Mouse (Mus musculus) G1E-ER4 (cell line): ENCODE data around the gene Trim27. TPM values are rescaled to one million over a fixed set of nuclear protein-coding genes. Genes with fewer than 3 reads are reported as not detected.

Source experiments
- GATA1 ChIP-seq: IDR thresholded peaks from one replicate; pipeline ENCODE4 v1.8.0; 2012; ENCODE audit warnings: low read length, inconsistent platforms
- polyA plus RNA-seq: library from polyadenylated mRNA; stranded (reverse); fragments of >175 nt; gene quantifications from 2 replicates; pipeline ENCODE4 v1.2.3, GENCODE M21; 2012

The Trim27 gene
- polyA plus RNA-seq, 1 experiment, result 180 TPM

- no peak for TF ChIP-seq GATA1
Measured at GRCm38 (mm10) chr13:21169657-21170430, 9.4 kb upstream of the Trim27 start.

- no peak for TF ChIP-seq GATA1
Measured at GRCm38 (mm10) chr13:21170431-21171155, 8.7 kb upstream of the Trim27 start.

- no peak for TF ChIP-seq GATA1
Measured at GRCm38 (mm10) chr13:21171156-21171530, 8.1 kb upstream of the Trim27 start.

- TF ChIP-seq GATA1, result no peak
Measured at GRCm38 (mm10) chr13:21171600-21172150, 7.6 kb upstream of the Trim27 start.

- TF ChIP-seq GATA1, result no peak
Measured at GRCm38 (mm10) chr13:21172241-21173027, 6.8 kb upstream of the Trim27 start.

- TF ChIP-seq GATA1, result no peak
Measured at GRCm38 (mm10) chr13:21173072-21173471, 6.2 kb upstream of the Trim27 start.

DNA sequence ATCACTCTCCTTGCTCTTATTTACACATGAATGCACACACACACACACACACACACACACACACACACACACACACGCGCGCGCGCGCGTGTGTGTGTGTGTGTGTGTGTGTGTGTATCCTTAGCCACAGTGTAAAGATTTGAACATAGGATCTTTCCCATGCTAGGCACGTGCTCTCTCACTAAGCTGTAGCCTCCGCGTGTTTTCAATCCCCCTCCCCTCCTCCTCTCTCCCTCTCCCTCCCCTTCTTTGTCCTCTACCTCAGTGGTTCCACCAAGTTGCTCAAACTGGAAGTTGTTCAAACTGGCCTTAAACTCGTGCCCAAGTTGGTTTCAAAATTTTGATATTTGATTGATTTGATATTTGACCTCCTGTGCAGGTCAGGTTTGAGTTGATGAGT, 2.5 kb upstream of the Trim27 start:
- TF ChIP-seq GATA1, result no peak

- no peak for TF ChIP-seq GATA1
Measured at GRCm38 (mm10) chr13:21177657-21178056, 1.6 kb upstream of the Trim27 start.

DNA sequence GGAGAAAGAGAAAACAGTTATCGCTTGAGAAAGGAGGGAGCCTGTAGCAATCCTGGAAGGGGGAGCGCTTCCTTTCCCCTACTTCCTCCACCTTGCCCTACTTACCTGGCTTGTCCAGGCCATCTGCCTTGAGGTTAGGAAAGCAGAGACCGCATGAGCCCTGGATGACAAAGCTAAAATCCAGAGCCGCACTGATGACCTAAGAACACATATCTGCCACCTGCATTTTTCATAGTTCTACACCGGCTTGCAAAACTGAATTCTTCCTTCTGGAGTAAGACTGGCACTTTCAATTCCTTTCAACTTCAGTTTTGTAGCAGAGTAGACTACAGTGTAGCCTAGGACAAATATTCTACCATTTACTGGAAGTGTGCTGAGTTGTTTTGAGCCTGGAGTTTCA, 881 bp upstream of the Trim27 start:
- no peak for TF ChIP-seq GATA1

DNA sequence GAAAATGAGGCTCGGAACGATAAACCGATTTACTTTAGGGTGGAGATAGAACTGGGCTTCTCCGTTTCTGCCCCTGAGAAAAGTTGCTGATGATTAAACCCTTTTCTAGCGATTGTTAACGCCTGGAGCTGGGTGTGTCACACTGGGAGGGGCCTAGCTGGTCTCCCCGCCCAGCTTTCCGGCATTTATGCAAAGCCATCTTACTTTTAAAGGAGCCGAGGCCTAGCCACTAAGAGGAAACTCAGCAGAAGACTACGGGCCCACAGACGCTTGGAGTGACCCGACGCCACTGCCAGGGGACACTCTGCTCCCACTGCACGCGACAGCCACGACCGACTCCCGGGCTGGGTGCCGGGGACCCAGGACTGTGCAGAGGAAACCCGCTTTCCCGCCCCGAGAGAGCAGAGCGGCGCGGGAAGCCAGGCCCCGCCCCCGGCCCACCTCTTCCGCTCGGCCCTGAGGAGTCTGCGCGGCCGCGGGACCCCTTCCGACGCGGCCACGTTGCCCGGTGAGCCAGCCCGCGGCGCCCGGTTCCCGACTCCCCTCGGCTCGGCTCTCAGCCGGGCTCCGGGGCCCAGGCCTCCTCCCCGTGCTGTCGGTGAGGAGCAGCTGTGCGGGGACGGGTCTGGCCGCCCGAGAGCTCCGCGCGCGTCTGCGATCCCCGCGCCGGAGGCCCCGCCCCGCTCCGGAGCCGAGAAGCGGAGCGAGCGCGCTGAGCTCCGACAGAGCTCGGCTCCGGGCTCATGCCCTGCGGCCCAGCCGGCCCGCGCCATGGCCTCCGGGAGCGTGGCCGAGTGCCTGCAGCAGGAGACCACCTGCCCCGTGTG, 692 bp downstream of the Trim27 start:
- TF ChIP-seq GATA1, result no peak

GRCm38 (mm10) chr13:21180551-21181530, 1.6 kb downstream of the Trim27 start:
- TF ChIP-seq GATA1, result no peak

GRCm38 (mm10) chr13:21181996-21182395, 2.8 kb downstream of the Trim27 start:
- TF ChIP-seq GATA1, result no peak

GRCm38 (mm10) chr13:21183066-21183465, 3.8 kb downstream of the Trim27 start:
- no peak for TF ChIP-seq GATA1

- TF ChIP-seq GATA1, result no peak
Measured at GRCm38 (mm10) chr13:21183661-21184060, 4.4 kb downstream of the Trim27 start.
